Mouse (Mus musculus): ENCODE results near the gene Igf2bp3.

- TF ChIP-seq CTCF (IDR thresholded peaks at IDR 0.05; ENCODE audit: low read depth, low read length) (no peak), POLR2A (IDR thresholded peaks at IDR 0.05; ENCODE audit: insufficient read depth, low read length) (no peak)
Observed at GRCm38 (mm10) chr6:49242331-49242730, 27.6 kb upstream of the Igf2bp3 start.
